Mouse (Mus musculus): ENCODE results near the gene Pgpep1l. TPM values are rescaled to one million over a fixed set of nuclear protein-coding genes. Genes with fewer than 3 reads are reported as not detected.

Pgpep1l gene
- total RNA-seq, 4 experiments from 2014 or later, result 1.4 to 2.7 (median 2.1) TPM

DNA sequence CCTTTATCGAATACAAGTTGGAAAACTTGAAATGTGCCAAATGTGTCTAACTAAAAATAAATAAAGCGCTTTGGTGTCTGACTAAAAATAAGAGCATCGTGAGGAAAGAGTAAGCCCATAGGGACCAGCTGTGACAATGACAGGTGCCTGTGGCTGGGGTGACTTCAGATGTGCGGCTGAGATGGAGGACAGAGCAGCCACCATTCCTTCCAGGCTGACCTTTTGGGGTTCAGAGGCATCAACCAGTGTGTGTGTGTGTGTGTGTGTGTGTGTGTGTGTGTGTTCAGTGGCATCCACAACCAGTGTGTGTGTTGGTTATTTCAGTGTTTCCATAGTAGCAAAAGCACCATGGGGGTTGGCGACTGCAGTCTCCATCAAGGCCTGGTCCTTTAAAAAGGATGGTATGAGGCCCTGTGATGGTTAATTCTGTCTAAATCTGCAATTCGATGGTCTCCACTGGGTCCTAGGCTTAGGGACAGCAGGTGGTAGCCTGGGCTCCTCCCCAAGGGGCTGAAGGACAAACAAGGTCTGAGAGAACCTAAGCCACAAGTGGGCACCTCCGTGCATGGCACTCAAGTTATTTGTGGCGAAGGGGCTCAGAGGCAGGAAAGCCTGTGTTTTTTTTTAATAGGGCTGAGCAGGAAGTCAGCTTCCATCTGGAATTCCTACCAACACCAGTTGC, 546 bp downstream of the Pgpep1l start:
- no peak for DNase-seq (ENCODE audit: low spot score in 2 of 2)

DNA sequence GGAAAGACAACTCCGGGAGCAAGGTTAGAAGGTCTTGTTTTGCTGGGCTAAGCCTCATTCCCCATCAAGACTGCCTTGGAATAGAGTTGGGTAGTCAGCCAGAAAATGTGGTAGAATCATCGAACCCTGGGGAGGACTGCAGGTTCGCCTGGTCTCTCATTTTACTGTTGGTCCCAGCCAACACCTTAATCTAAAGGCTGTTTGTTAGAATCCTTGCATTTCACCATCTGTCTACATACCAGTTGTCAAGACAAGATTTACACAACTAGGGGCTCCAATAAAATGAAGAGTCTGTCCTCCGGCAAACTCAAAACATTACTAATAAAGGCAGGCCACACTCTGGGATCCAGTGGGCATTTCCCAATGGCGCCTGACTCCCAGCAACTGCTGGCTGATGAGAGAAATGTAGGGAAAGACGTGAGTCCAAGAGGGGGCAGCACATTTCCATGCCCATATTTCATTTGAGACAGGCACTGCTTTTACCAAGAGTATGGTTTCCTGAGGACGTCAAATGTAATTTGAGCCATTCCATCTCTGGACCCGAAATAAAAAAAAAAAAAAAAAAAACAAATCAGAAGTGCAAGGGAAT, 1.3 kb downstream of the Pgpep1l start:
- no peak for DNase-seq (ENCODE audit: low spot score in 2 of 2)

DNA sequence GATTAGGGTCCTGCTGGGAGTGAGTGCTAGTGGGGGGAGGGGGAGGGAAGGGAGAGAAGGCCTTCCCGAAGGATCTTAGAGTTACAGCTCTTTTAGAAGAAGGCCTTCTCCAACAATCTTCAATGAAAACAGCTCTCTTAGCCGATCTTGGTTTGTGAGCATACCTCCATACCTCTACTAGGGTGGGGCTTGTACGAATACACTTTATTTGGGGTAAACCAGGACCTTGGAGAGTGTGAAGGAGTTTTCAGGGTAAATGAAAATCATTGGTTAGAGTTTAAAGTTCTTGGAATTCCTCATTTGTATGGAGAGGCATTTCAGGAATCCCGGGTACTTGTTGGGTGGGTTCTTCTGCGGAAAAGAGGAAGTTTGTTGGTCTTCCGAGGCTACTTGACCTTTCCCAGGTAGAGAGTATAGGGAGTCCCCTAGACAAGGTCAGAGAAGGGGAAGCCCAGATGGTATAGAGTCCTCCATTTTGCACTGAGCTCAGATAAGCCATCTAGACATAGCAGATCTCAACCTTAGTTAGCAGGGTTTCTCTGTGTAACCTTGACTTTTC, 4.4 kb downstream of the Pgpep1l start:
- DNase-seq (ENCODE audit: low spot score in 2 of 2), result no peak

DNA sequence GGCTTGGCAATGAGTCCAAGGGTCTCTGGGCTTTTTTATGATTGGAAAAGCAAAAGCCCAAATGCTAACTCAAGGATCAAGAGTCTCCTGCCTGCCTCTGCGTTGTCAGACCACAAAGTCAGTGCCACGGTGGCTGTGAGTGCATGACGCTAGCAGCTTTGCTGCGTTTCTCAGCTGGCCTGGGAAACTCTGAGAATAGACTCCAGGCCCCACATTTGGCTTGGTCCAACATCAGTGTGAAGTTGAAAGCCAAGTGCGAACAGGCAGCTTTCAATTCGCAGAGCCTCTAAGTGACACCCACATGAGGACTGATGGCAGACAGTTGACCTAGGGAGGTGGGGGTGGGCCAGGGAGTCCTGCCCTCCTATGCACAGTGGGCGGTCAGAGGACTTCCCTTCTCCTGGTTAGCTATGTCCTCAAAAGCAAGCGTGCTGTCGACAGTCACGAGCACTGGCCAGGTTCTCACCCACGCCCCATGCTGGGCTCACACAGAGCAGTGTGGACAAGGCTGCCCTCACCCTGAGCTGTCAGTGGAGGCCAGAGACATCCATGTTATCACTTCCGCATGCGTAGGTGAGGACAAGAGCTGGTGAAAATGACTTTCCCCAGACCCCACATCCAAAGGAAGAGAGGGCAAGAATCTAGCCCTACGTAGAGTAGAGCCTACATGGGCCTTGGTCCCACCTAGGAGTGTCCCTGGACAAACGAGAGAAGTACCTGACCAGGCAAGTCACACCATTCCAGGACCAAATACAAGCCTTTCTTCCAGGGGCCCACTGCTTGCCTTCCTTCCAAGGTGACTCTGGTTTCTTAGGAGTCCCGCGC, 5.5 kb downstream of the Pgpep1l start:
- DNase-seq (ENCODE audit: low spot score in 2 of 2), result no peak

DNA sequence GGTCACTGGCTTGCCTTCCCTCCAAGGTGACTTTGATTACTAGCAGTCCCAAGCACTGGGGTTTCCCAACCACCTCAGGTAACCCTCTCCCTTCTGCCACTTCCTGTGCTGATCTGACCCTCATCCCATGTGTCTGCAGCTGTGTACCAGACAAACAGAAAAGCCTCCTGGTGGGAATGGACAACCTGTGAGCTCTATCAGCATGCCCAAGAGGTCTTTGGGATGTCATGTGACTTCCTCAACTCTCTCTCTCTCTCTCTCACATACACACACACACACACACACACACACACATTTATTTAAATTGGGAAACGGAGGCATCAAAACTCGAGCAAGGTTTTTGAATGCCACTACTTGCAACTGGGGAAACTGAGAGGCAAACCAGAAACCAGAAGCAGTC, 6.3 kb downstream of the Pgpep1l start:
- DNase-seq (ENCODE audit: low spot score in 2 of 2), result no peak

DNA sequence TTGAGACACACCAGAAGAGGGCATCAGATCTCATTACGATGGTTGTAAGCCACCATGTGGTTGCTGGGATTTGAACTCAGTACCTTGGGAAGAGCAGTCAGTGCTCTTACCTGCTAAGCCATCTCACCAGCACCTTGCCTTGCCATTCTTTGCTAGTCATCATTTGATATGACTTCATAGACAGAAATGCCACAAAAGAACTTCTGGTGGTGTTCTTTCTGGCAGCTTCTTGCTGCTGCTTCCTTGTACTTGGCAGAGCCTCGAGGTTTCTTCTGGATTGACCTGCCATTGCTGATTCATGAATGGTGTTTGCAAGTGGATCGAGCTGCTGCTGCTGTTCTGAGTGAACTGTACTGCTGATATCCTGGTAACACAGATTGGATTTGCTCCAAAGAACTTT, 13.1 kb downstream of the Pgpep1l start:
- no peak for DNase-seq (ENCODE audit: low spot score in 2 of 2)

DNA sequence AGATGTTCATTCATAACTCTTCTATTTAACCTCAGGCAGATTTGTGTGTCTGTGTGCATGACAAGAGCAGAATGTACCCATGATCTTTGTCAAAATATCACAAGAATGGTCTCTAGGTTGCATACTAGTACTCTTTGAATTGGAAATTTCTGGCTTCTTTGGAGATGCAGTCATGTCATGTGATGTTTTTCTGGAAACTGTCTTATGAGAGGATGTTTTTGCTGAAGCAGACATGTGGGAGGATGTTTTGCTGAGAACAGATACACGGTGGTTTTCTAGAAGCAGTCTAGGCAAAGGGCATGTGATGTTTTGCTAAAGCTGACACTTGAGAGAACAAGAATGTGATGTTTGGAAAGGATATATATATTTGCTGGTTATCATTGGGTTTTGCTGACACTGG, 13.6 kb downstream of the Pgpep1l start:
- no peak for DNase-seq (ENCODE audit: low spot score in 2 of 2)

DNA sequence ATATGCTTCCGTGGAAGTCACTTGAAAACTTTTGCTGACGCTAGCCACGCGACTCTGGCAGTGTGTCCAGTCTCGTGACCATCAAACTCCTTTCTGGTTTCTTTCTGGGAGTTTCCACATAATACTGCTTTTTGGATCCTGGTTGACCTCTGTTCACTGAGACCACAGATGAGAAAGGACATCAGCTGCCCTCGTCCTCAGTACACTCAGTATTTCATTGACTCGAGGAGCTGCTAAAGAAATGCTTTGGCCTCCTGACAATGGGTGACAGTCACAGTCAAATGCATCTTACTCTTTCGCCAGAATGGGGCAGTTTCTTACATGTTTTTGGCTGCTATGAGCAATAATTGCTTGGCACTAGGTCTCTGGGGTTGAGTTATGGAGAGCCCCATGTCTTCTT, 17.8 kb downstream of the Pgpep1l start:
- DNase-seq (ENCODE audit: low spot score in 2 of 2), result no peak

DNA sequence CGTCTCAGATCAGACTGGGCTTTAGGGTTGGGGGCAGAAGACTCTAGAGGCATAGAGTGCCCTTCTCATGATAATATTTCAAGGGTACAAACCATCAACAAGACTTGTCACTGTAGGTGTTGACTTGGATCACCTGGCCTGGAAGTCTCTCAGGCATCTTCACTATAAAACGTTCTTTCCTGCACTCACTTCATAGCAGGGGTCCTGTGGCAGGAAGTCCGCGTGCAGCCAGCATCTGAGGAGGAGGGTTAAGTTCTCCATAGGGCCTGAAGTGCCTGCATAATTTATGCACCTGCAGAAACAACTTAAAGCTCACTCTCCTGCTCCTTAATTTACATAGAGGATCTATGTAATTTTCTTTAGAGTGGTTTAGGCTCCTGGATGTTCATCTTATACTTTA, 18.4 kb downstream of the Pgpep1l start:
- DNase-seq (ENCODE audit: low spot score in 2 of 2), result no peak

DNA sequence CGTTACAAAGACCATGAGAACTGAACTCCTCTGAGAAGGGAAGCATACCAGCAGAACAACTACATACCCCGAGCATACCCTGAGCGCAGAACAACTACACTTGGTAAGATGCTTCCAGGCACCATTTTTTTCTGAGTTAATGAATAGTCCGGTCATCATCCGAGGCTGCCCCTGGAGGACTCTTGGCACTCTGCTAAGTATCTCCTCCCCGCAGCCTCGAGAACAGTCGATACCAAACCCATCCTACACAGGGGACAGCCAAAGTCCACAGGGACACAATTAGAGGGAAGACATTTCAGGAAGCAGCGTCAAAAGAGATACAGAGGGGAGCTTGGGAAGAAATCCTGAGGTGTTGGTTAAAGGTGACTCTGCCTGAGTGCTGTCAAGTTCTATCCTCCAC, 22.8 kb downstream of the Pgpep1l start:
- DNase-seq (ENCODE audit: low spot score in 2 of 2), result no peak

DNA sequence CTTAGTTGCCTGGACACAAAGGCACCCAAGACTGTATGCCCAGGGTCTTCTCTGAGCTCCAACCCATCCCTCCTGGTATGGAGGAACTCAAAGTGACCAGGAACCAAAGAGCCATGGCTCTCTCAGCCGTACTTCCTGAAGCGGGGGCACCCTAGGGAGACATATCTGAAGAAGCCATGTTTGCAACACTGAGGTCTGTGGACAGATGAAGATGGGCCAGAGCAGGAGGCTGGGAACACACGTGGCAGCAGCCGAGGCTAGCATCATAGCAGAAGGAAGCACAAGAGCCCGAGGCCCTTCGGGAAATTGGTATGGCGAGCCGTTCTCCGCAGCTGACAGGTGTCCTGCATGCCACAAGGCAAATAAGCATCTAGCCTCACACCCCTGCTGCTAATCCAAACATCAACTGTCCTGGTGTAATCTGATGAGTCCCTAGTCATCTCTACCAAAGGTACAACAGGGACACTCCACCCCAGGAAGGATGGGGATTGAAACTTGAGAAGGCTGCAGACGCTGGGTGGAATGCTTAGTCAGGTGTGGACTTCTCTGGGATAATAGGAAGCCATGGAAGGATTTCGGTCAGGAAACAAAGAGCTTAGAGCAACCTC, 24.7 kb downstream of the Pgpep1l start:
- no peak for DNase-seq (ENCODE audit: low spot score in 2 of 2)

DNA sequence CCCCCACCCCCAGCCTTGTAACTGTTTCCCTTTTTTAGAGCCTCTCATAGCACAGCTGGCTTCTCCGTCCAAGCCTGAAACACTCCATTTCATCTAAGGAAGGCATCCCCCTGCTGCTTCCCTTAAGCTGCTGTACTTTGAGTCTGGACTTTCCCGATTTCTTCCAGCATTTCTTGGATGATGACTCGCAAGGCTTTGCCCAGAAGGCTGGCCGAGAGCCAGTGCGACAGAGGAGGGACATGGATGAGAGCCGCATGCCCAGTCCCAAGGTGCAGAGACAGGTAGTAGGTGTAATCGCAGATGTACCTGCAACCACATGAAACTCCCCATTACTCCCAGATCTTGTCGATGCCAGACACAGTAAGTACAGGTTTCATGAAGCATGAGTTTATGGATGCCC, 27.2 kb downstream of the Pgpep1l start:
- DNase-seq (ENCODE audit: low spot score in 2 of 2), result no peak

DNA sequence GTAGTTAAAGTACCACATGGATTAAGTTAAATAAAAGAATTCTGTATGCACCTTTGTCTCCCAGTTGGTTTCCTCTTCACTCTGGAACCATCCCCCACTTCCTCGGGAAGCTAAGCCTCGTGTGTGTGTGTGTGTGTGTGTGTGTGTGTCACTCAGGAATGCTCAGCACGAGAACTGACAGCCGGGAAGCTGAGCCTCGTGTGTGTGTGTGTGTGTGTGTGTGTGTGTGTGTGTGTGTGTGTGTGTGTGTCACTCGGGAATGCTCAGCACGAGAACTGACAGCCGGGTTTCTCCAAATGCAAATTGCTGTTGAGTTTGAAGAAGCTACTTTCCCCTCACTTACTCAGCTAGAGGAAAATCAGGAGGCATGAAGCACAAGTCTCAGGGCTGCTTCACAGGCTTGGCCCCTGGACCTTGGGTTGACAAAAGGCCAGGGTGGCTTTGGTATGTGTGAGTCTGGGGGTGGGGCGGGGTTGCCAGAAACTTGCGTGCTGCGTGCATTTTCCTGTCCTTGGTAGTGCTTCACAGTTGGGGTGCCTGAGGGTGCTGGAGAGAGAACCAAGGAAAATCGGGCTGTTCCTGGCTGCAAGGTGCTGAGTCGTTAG, 30.3 kb downstream of the Pgpep1l start:
- DNase-seq (ENCODE audit: low spot score in 2 of 2), result no peak

DNA sequence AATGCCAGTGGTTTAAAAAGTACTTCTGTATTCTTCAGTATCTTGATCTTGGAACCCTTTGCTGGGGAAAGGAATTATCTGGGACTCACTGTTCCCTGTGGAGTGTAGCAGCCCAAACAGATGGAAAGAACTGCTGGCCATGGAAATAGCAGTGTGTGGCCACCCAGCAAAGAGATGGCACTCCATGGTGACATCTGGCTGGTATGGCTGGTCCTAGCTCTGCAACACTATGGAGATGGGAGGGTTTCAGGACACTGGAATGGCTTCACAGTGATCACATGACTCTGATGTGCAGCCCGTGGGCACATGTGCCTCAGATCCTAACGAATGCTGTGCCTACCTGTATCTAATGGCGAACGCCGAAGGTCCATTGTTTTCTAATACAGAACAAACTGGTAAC, 31.5 kb downstream of the Pgpep1l start:
- no peak for DNase-seq (ENCODE audit: low spot score in 2 of 2)

DNA sequence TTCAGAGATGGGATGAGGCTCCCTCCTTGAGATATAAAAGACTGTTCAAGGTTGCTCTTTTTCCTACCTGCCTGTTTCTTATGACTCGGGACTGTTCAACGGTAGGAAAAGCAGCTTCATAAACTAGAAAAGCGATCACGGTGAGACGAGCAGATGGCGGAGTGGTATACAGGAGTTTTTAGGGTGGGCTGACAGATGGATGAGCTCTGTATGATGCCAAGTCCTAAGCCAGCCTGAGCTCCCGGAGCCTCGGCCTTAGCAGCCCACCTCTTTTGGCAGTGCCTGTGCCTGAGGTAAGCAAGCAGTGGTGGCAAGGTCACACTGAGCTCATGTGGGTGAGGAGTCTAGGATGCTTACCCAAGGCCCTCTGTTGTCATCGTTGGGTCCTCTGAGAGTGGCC, 33.2 kb downstream of the Pgpep1l start:
- no peak for DNase-seq (ENCODE audit: low spot score in 2 of 2)

DNA sequence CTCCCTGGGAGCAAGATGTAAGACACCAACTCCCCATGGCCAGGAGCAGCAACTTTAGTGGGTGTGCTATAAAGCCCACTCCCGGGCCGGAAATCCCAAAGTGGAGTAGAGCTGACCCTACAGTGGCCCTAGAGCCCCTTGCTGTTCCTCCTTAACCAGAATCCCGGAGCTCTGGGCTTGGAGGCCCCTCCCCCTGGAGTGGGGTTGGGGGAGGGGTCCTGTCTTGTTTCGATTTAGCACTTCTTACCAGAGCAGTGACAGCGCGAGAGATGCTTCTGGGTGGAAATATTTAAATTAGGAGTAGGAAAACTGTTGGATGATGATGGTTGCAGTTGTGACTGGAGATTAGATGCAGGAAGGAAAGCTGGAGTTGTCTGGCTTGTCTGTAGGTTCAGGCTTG, 35.5 kb downstream of the Pgpep1l start:
- no peak for DNase-seq (ENCODE audit: low spot score in 2 of 2)

DNA sequence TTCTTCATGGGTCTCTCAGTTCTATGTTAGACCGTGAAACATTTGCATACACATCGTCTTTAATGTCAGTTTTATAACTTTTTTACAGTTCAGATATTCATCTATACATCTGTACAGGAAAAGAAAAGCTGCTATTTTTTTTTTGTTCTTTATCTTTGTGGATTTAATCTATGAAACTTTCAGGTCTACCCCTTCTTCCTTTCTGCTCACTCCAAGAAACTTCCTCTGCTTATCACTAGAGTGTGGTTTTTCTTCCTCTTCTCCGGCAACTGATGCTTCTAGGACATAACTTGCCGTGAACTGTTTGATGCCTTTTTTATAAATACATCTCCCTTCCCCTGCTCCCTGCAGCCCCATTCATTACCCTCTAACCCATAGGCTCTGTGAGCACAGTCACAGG, 36.4 kb downstream of the Pgpep1l start:
- DNase-seq (ENCODE audit: low spot score in 2 of 2), result no peak

DNA sequence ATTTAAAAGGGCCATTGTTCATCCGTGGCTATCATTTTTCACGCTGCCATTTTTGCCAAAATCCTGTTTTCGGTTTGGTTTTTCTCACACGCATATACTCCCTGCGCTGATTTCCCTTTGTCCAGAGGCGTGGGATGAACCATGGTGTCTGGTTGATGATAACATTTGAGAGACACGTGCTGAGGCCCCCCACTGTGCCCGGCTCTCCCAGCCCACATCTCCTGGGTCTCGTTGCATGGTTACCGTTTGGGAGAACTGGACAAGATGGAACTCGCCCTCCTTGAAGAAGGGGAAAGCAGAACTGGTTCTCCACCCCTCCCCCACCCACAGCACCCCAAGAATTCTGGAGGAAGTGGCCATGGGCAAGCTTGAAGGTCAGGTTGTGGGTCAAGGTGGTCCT, 37.0 kb downstream of the Pgpep1l start:
- DNase-seq (ENCODE audit: low spot score in 2 of 2), result no peak

DNA sequence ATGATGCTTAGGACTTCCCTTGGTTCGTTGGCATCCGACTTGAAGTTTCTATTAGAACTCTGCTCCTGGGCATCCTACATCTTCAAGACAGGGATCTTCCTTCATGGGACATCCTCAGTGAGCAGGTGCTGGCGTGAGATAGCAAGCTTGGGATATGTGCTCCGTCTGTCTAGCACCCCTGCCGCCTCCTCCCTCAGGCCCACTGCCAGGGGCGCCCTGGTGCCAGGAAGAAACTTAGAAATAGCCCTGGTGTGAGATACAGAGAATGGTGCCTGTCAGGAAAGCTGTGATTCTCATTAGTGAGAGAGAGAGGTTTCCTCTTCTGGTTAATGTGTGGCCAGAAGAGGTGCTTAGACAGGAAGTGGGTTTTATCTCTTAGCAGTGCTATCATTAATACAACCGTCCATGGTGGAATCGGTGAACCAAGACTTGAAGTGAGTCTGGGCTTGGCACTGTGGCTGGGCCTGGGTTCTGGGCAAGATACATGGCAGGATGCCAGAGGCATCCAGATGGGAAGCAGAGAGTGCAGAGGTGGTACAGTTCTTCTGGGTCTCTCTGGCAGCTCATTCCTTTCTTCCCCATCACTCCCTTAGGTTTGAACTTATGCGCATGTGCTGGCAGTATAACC, 38.5 kb downstream of the Pgpep1l start:
- DNase-seq (ENCODE audit: low spot score in 2 of 2), result peak in 1 of 2 experiments; percentile 66

DNA sequence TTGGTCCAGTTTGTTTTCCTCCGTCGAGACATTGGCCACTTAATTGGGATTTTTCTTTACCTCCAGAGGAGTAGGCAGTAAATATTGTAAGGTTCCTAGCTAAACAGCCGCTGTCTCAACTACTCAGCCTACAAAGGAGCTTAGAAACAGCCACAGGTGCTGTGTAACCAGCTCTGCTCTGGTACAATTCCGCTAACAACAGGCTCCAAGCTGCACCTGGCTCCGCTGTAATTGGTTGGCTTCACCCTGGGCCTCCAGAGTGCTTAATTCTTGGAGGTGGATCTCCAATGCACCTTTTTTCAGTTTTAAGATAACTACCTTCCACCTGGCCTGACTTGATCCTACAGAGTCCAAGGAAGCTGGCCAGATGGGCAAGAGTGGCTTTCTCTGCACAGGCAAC, 40.0 kb downstream of the Pgpep1l start:
- DNase-seq (ENCODE audit: low spot score in 2 of 2), result no peak

DNA sequence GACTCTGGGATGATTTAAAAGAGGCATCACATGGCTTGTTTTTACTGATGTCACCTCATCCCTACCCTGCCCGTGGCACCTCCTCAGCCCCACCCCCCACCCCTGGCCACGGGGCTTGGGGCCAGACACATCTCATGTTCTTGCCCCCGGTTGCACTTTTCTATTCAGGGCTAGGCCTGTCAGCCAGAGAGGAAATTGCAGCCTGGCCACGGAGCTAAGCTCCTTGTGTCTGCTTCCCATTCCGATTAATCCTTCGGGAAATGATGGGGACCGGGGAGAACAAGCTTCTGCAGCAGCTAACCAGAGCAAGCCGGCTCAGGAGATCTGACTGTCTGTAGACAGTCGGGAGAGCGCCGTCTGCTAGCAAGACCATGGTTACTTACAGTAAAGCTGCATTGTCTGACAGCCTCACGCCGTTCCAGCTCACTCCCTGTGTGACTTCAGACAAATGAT, 40.7 kb downstream of the Pgpep1l start:
- DNase-seq (ENCODE audit: low spot score in 2 of 2), result no peak

Data from left cerebral cortex, adult 8-10 months (tissue).